Mouse (Mus musculus) stomach, embryonic 14.5 days (tissue): Measurements from ENCODE around the gene Galnt10. TPM values are rescaled to one million over a fixed set of nuclear protein-coding genes. Genes with fewer than 3 reads are reported as not detected.
A peak's percentile ranks its signal among the peaks of the same experiment; 100 is the strongest.

Experiments
- ATAC-seq: fragments of 200-750 bp; cut with Nextera tagmentation; 2 replicates; pipeline ENCODE4 v1.8.0; 2017; ENCODE audit warnings: low read depth, moderate TSS enrichment; ENCODE audit not compliant: insufficient number of reproducible peaks, insufficient read depth, low FRiP score
- H3K27ac ChIP-seq: fragments of 300-500 bp; sonication (generic); 2 replicates; pipeline ENCODE4 v1.5.1; 2014; ENCODE audit warnings: mild to moderate bottlenecking, low read length, moderate library complexity, mixed read lengths
- H3K27me3 ChIP-seq: fragments of 300-500 bp; sonication (generic); 2 replicates; pipeline ENCODE4 v1.6.1; 2014; ENCODE audit warnings: low read length, control low read depth, mixed read lengths; ENCODE audit not compliant: control insufficient read depth, insufficient read depth
- H3K36me3 ChIP-seq: fragments of 300-500 bp; sonication (generic); 2 replicates; pipeline ENCODE4 v1.6.1; 2014; ENCODE audit warnings: mild to moderate bottlenecking, control low read depth, low read length, moderate library complexity, mixed read lengths; ENCODE audit not compliant: control insufficient read depth, insufficient read depth
- H3K4me1 ChIP-seq: fragments of 300-500 bp; sonication (generic); 2 replicates; pipeline ENCODE4 v1.6.1; 2014; ENCODE audit warnings: low read length, control low read depth, mixed read lengths; ENCODE audit not compliant: control insufficient read depth, insufficient read depth
- H3K4me2 ChIP-seq: fragments of 300-500 bp; sonication (generic); replicated peaks from 2 replicates; pipeline ENCODE4 v1.6.1; 2014; ENCODE audit warnings: low read depth, low read length, control low read depth
- H3K4me3 ChIP-seq: fragments of 300-500 bp; sonication (generic); 2 replicates; pipeline ENCODE4 v1.5.1; 2014; ENCODE audit warnings: low read depth, low read length, control low read depth
- H3K9ac ChIP-seq: fragments of 300-500 bp; sonication (generic); replicated peaks from 2 replicates; pipeline ENCODE4 v1.6.1; 2014; ENCODE audit warnings: low read depth, mild to moderate bottlenecking, control low read depth, low read length, moderate library complexity, mixed read lengths
- H3K9me3 ChIP-seq: fragments of 300-500 bp; sonication (generic); 2 replicates; pipeline ENCODE4 v1.6.1; 2016; ENCODE audit warnings: low read depth, low read length, control low read depth; ENCODE audit not compliant: control insufficient read depth
- WGBS: fragments of 180-500 bp; shearing (Covaris S2); extraction: QIAGEN DNeasy Blood & Tissue Kit; methylation state at CpG from one replicate; pipeline ENCODE4 v1.1.7; 2014; 5-methylcytosine and 5-hydroxymethylcytosine counted together
- polyA plus RNA-seq: library from polyadenylated mRNA; unstranded; fragments of >200 nt; fragmentation: Nextera tagmentation; extraction: Ambion mirVana; gene quantifications from 2 replicates; pipeline ENCODE4 v1.2.1, GENCODE M21; 2014

Galnt10 gene
- polyA plus RNA-seq, 1 experiment from 2014 or later = 8.4 TPM

GRCm38 (mm10) chr11:57646416-57646815, 1.2 kb downstream of the Galnt10 start:
- Histone ChIP-seq H3K4me1 (peaks cover 15% of the 10 kb centered on the region; the same call in 1 of the 2 replicates), H3K4me2 (peak overlapping the region; percentile 97), H3K36me3 (no peaks in the 10 kb centered on the region), H3K4me3 (peak overlapping the region; percentile 57; the same call in 1 of the 2 replicates), H3K9ac (no peak overlapping the region), H3K27me3 (no peaks in the 10 kb centered on the region), H3K27ac (no peak overlapping the region), H3K9me3 (no peaks in the 10 kb centered on the region)
- ATAC-seq = no peak
- WGBS = 3% methylated on average over 1 of the region's 1 CpGs

GRCm38 (mm10) chr11:57646940-57647339, 1.7 kb downstream of the Galnt10 start:
- no peak overlapping the region for H3K27ac ChIP-seq
- H3K27me3 ChIP-seq = no peaks in the 10 kb centered on the region
- no peaks in the 10 kb centered on the region for H3K36me3 ChIP-seq
- peaks cover 20% of the 10 kb centered on the region; the same call in 1 of the 2 replicates for H3K4me1 ChIP-seq
- no peak for ATAC-seq
- peak overlapping the region; percentile 97 for H3K4me2 ChIP-seq
- H3K9ac ChIP-seq = no peak overlapping the region
- no peaks in the 10 kb centered on the region for H3K9me3 ChIP-seq
- 77% methylated on average over 8 of the region's 8 CpGs for WGBS
- H3K4me3 ChIP-seq = no peak overlapping the region

GRCm38 (mm10) chr11:57647446-57647845, 2.2 kb downstream of the Galnt10 start:
- Histone ChIP-seq H3K36me3 (no peaks in the 10 kb centered on the region), H3K4me2 (no peak overlapping the region), H3K4me3 (no peak overlapping the region)

GRCm38 (mm10) chr11:57648196-57648800, 3.1 kb downstream of the Galnt10 start:
- WGBS = 91% methylated on average over 11 of the region's 11 CpGs

More at GRCm38 (mm10) chr11:57647446-57647845, 2.2 kb downstream of the Galnt10 start:
- Histone ChIP-seq H3K27ac (no peak overlapping the region), H3K4me1 (peaks cover 20% of the 10 kb centered on the region; the same call in 1 of the 2 replicates), H3K27me3 (no peaks in the 10 kb centered on the region), H3K9ac (no peak overlapping the region), H3K9me3 (no peaks in the 10 kb centered on the region)
- ATAC-seq = no peak
- 74% methylated on average over 5 of the region's 5 CpGs for WGBS

GRCm38 (mm10) chr11:57649269-57649668, 4.0 kb downstream of the Galnt10 start:
- Histone ChIP-seq H3K4me3 (no peak overlapping the region), H3K4me2 (no peak overlapping the region), H3K4me1 (peaks cover 29% of the 10 kb centered on the region; the same call in 1 of the 2 replicates), H3K36me3 (no peaks in the 10 kb centered on the region), H3K9me3 (no peaks in the 10 kb centered on the region), H3K9ac (no peak overlapping the region), H3K27me3 (no peaks in the 10 kb centered on the region), H3K27ac (no peak overlapping the region)
- no peak for ATAC-seq
- 67% methylated on average over 4 of the region's 4 CpGs for WGBS

More at GRCm38 (mm10) chr11:57648196-57648800, 3.1 kb downstream of the Galnt10 start:
- no peak overlapping the region for H3K27ac ChIP-seq
- H3K9me3 ChIP-seq = no peaks in the 10 kb centered on the region
- ATAC-seq = no peak
- H3K4me3 ChIP-seq = no peak overlapping the region
- no peak overlapping the region for H3K4me2 ChIP-seq
- no peaks in the 10 kb centered on the region for H3K36me3 ChIP-seq
- H3K9ac ChIP-seq = no peak overlapping the region
- peaks cover 22% of the 10 kb centered on the region; the same call in 1 of the 2 replicates for H3K4me1 ChIP-seq
- no peaks in the 10 kb centered on the region for H3K27me3 ChIP-seq

- Histone ChIP-seq H3K9ac (no peak overlapping the region), H3K4me3 (no peak overlapping the region), H3K4me2 (no peak overlapping the region), H3K36me3 (no peaks in the 10 kb centered on the region), H3K9me3 (no peaks in the 10 kb centered on the region), H3K4me1 (peaks cover 33% of the 10 kb centered on the region), H3K27ac (no peak overlapping the region), H3K27me3 (no peaks in the 10 kb centered on the region)
- no peak for ATAC-seq
- WGBS = 62% methylated on average over 10 of the region's 10 CpGs
These were observed 4.4 kb downstream of the Galnt10 start for GRCm38 (mm10) chr11:57649671-57650070.

GRCm38 (mm10) chr11:57650867-57651266, 5.6 kb downstream of the Galnt10 start:
- no peak for ATAC-seq
- Histone ChIP-seq H3K4me2 (no peak overlapping the region), H3K27me3 (no peaks in the 10 kb centered on the region), H3K4me1 (peaks cover 40% of the 10 kb centered on the region), H3K9me3 (no peaks in the 10 kb centered on the region), H3K27ac (no peak overlapping the region), H3K4me3 (no peak overlapping the region), H3K9ac (no peak overlapping the region), H3K36me3 (no peaks in the 10 kb centered on the region)
- WGBS = 81% methylated on average over 2 of the region's 2 CpGs

GRCm38 (mm10) chr11:57651281-57651810, 6.1 kb downstream of the Galnt10 start:
- Histone ChIP-seq H3K27me3 (no peaks in the 10 kb centered on the region), H3K4me1 (peaks cover 45% of the 10 kb centered on the region), H3K4me2 (no peak overlapping the region; the same call in 1 of the 2 replicates), H3K36me3 (no peaks in the 10 kb centered on the region), H3K9ac (no peak overlapping the region), H3K9me3 (no peaks in the 10 kb centered on the region), H3K4me3 (no peak overlapping the region), H3K27ac (no peak overlapping the region; the same call in 1 of the 2 replicates)
- ATAC-seq = no peak
- 29% methylated on average over 15 of the region's 15 CpGs for WGBS
